Mouse (Mus musculus) stomach, postnatal 0 days (tissue): ENCODE data around the gene Jph4. TPM values are rescaled to one million over a fixed set of nuclear protein-coding genes. Genes with fewer than 3 reads are reported as not detected.

ENCODE experiments used
- ATAC-seq: fragments of 200-750 bp; cut with Nextera tagmentation; 2 replicates; pipeline ENCODE4 v1.8.0; 2017; ENCODE audit not compliant: low FRiP score, low TSS enrichment
- DNase-seq: peaks from one replicate; pipeline ENCODE4 v3.0.0-alpha.2; 2016; ENCODE audit warnings: low spot score
- H3K27ac ChIP-seq: fragments of 300-500 bp; sonication (generic); replicated peaks from 2 replicates; pipeline ENCODE4 v1.5.1; 2014; ENCODE audit warnings: mild to moderate bottlenecking, control low read depth
- H3K27me3 ChIP-seq: fragments of 300-500 bp; sonication (generic); 2 replicates; pipeline ENCODE4 v1.6.1; 2014; ENCODE audit warnings: low read length; ENCODE audit not compliant: control insufficient read depth, insufficient read depth
- H3K36me3 ChIP-seq: fragments of 300-500 bp; sonication (generic); 2 replicates; pipeline ENCODE4 v1.6.1; 2014; ENCODE audit warnings: low read length, mixed read lengths; ENCODE audit not compliant: control insufficient read depth, insufficient read depth
- H3K4me1 ChIP-seq: fragments of 300-500 bp; sonication (generic); replicated peaks from 2 replicates; pipeline ENCODE4 v1.6.1; 2014; ENCODE audit warnings: antibody characterized with exemption; ENCODE audit not compliant: control insufficient read depth, insufficient read depth
- H3K4me2 ChIP-seq: fragments of 300-500 bp; sonication (generic); replicated peaks from 2 replicates; pipeline ENCODE4 v1.6.1; 2014; ENCODE audit warnings: low read depth, mild to moderate bottlenecking, control low read depth, moderate library complexity
- H3K4me3 ChIP-seq: fragments of 300-500 bp; sonication (generic); 2 replicates; pipeline ENCODE4 v1.5.1; 2014; ENCODE audit warnings: low read depth, low read length, control low read depth
- H3K9ac ChIP-seq: fragments of 300-500 bp; sonication (generic); 2 replicates; pipeline ENCODE4 v1.6.1; 2014; ENCODE audit warnings: mild to moderate bottlenecking, low read length, control low read depth, mixed read lengths
- H3K9me3 ChIP-seq: fragments of 300-500 bp; sonication (generic); 2 replicates; pipeline ENCODE4 v1.6.1; 2016; ENCODE audit warnings: low read length; ENCODE audit not compliant: control insufficient read depth
- CTCF ChIP-seq: IDR thresholded peaks from 2 replicates; pipeline ENCODE4 v1.5.1; 2016; ENCODE audit warnings: antibody characterized with exemption, low read depth, mild to moderate bottlenecking, moderate library complexity
- EP300 ChIP-seq: optimal IDR thresholded peaks from 2 replicates; pipeline ENCODE3; 2016; ENCODE audit warnings: antibody characterized with exemption
- WGBS: fragments of 180-500 bp; shearing (Covaris S2); extraction: QIAGEN DNeasy Blood & Tissue Kit; methylation state at CpG from one replicate; pipeline ENCODE4 v1.1.7; 2014; 5-methylcytosine and 5-hydroxymethylcytosine counted together
- polyA plus RNA-seq: library from polyadenylated mRNA; unstranded; fragments of >200 nt; fragmentation: Nextera tagmentation; extraction: Ambion mirVana; gene quantifications from 2 replicates; pipeline ENCODE4 v1.2.1, GENCODE M21; 2015

Gene Jph4
- polyA plus RNA-seq = 0.82 and 1.0 TPM in 2 replicates

DNA sequence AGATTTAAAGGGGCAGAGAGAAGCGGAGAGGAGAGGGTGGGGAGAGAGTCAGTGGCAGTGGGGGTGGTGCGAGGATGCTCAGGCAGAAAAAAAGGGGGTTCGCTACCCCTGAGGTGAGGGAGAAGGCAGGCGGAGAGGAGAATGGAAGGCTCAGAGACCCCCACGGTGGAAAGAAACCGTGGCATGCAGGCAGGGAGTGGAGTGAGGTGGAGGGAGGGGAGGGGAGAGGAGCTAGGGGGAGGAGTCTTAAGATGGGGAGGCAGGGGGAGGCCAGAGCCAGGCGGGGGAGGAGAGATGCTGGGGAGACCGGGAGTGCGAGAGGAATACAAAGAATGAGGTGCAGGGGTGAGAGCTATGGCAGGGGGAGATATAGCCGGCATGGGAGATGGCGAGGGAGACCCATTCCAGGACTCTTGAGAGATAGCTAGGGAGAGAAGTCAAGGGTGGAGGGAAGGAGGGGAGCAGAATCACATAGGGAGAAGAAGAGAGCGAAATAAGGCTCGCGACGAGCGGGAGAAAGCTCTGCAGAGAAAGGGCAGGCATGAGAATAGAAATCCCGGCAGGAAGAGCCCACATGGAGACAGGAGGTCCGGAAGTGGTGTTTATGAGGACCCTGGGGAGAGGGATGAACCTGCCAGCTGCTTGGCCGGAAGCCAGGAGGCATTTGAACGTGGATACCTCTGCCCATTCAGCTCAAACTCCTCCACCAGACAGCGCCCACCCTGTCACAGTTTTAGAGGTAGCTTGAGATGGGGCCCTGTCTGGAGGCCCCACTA, at the start of gene Jph4:
Gene Jph4 (minus strand): TSS at position 511 of the 776 bp plus-strand sequence.
- DNase-seq = no peak
- H3K27ac ChIP-seq = no peak within 1 kb of the TSS; the same call in 1 of the 2 replicates
- no peak within 1 kb of the TSS for H3K9ac ChIP-seq
- no peak for ATAC-seq
- no peaks in the 10 kb centered on the region for H3K36me3 ChIP-seq
- TF ChIP-seq CTCF (no peak), EP300 (no peak)
- peak within 1 kb of the TSS; percentile 100 for H3K4me2 ChIP-seq
- no peaks in the 10 kb centered on the region for H3K9me3 ChIP-seq
- peaks cover 4% of the 10 kb centered on the region; the same call in 1 of the 2 replicates for H3K4me1 ChIP-seq
- H3K4me3 ChIP-seq = peak within 1 kb of the TSS; percentile 57
- peaks cover 6% of the 10 kb centered on the region; the same call in 1 of the 2 replicates for H3K27me3 ChIP-seq
- 11% methylated on average over 21 of the region's 21 CpGs for WGBS

DNA sequence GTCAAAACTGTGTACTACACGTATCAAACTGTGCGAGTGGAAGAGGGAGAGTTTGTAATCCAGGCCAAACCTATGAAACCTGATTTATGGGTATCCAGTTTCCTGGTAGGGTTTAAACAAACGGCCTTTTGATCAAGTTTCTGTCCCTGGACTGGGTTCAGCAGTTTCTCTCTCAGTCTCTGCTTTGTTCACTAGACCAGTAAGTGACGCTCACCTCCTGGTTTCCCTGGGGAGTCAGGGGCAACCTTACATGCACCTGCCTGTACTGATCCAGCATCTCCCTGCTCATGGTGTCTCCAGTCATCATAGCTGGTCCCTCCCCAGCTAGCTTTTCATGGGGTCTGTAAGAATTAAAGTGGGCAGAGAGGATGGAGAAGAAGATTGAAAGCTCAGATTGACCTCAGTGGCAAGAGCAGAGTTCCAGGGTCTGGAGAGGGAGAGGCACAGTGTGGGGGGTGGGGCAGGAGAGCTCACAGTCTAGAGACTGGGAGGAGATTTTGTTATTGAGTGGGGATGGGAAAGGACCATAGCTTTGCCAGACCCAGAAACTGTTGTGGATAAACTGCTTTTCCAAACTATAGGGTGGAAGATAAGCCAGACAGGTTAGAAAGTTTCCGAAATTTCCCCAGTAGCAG, 47.6 kb upstream of the Jph4 start:
- no peak overlapping the region for H3K4me3 ChIP-seq
- WGBS = 40% methylated on average over 5 of the region's 5 CpGs
- H3K4me1 ChIP-seq = no peaks in the 10 kb centered on the region
- H3K9ac ChIP-seq = no peak overlapping the region
- H3K36me3 ChIP-seq = no peaks in the 10 kb centered on the region
- TF ChIP-seq CTCF = no peak
- TF ChIP-seq EP300 = no peak
- DNase-seq (no peak), ATAC-seq (no peak)
- no peak overlapping the region for H3K4me2 ChIP-seq
- no peaks in the 10 kb centered on the region for H3K9me3 ChIP-seq
- no peak overlapping the region for H3K27ac ChIP-seq
- H3K27me3 ChIP-seq = no peaks in the 10 kb centered on the region

DNA sequence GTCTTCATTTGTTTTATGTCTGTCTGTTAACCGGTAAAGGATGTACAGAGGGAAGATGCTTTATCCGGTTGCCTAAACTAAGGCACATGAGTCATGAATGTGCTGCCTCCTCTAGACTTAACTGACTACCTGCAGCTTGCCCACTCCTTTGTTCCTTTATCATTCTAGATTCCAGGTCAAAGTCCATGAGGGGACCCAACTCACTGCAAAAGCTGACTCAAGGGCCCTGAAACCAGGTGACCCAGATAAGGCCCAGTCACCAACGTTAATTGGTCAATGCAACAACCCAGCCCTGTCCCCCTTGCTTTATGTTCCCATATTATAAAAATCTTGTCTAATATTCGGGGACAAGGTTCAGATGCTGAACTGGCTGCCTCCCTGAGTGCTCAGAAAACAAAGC, 45.4 kb upstream of the Jph4 start:
- H3K9me3 ChIP-seq = no peaks in the 10 kb centered on the region
- no peak overlapping the region for H3K9ac ChIP-seq
- TF ChIP-seq CTCF (no peak; the same call in 1 of the 2 replicates), EP300 (no peak)
- no peaks in the 10 kb centered on the region for H3K27me3 ChIP-seq
- no peak overlapping the region for H3K4me2 ChIP-seq
- peak; percentile 64 for DNase-seq
- no peaks in the 10 kb centered on the region for H3K4me1 ChIP-seq
- peak; percentile 87 for ATAC-seq
- H3K36me3 ChIP-seq = no peaks in the 10 kb centered on the region
- WGBS = 62% methylated on average over 4 of the region's 4 CpGs
- no peak overlapping the region for H3K4me3 ChIP-seq
- no peak overlapping the region for H3K27ac ChIP-seq

DNA sequence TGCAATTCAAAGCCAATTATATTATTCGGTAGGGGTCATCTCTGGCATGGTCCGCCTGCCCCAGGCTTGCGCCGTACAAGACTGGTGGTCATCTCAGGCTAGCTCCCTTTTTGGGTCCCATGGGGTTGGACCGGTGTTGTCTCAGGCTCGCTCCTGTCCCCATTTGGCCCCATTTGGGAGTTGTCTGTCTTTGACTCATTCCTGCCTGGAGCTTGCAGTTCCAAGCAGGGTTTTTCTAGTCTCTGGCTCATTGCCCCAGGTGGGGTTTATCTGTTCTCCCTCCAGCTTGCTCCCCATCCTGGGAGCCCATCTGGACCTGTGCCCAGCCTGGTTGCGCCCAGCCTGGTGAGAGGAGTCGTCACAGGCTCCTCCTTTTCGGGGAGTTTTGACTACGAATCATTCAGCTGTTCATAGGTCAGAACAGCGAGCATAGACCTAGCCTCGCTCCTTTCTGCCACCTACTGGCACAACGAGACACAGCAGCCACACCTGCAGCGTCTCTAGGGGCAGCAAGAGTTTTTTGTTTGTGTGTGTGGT, 44.4 kb upstream of the Jph4 start:
- Histone ChIP-seq H3K9me3 (no peaks in the 10 kb centered on the region), H3K4me2 (peak overlapping the region; percentile 31; the same call in 1 of the 2 replicates), H3K27me3 (no peaks in the 10 kb centered on the region), H3K9ac (no peak overlapping the region), H3K4me3 (no peak overlapping the region), H3K36me3 (no peaks in the 10 kb centered on the region), H3K4me1 (no peaks in the 10 kb centered on the region), H3K27ac (no peak overlapping the region)
- DNase-seq (peak; percentile 88), ATAC-seq (peak; percentile 76)
- TF ChIP-seq EP300 = no peak
- peak; percentile 93 for TF ChIP-seq CTCF
- 27% methylated on average over 14 of the region's 14 CpGs for WGBS

DNA sequence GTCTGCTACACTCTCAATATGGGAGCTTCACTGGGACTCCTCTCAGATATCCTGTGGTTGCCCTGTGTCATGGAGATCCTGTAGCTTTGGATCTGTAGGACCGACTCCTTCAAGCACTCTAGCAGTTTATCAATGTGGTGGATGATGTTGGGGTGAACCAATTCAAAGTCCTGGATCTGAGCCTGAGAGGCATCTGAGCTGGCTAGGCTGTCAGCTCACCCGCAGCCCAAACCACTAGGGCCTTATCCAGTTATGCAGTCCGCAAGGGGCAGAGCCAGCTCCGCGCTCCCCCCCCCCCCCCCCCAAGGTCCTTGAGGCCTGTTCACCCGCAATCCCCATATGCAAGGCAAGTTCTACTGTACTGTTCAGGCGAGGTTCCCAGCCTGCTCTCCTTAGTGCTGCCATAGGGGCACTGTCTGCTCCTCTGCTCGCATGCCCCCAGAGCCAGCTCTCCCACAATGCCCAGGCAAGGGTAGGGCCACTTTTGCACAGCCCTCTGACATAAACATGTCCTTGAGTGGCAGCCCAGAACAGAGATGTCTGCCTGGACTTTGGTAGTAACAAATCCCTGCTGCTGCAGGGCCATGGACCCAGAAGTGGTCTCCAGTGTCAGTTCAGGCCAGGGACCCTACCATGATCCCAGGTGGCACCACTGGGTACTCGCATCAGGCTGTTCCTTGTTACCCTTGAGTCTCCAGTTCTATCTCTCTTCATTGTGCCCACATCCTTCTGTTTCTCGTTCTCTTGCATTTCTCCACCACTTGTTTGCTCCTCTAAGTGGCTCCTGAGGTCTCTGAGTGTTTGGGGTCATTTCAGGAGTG, 43.7 kb upstream of the Jph4 start:
- 77% methylated on average over 9 of the region's 10 CpGs for WGBS
- no peak overlapping the region for H3K27ac ChIP-seq
- no peaks in the 10 kb centered on the region for H3K4me1 ChIP-seq
- H3K9me3 ChIP-seq = no peaks in the 10 kb centered on the region
- H3K4me2 ChIP-seq = no peak overlapping the region
- no peak; the same call in 1 of the 2 replicates for ATAC-seq
- no peak overlapping the region for H3K4me3 ChIP-seq
- no peaks in the 10 kb centered on the region for H3K27me3 ChIP-seq
- H3K36me3 ChIP-seq = no peaks in the 10 kb centered on the region
- H3K9ac ChIP-seq = no peak overlapping the region
- TF ChIP-seq CTCF (no peak), EP300 (no peak)
- no peak for DNase-seq
